Mouse (Mus musculus) thymus, postnatal 10 days (tissue): ENCODE measurements around the gene Tunar.

ENCODE experiments used
- DNase-seq, 2 experiments: peaks; one replicate each; pipeline ENCODE4 v3.0.0; 2021; ENCODE audit warnings: low spot score in 2 of 2

Gene Tunar

DNA sequence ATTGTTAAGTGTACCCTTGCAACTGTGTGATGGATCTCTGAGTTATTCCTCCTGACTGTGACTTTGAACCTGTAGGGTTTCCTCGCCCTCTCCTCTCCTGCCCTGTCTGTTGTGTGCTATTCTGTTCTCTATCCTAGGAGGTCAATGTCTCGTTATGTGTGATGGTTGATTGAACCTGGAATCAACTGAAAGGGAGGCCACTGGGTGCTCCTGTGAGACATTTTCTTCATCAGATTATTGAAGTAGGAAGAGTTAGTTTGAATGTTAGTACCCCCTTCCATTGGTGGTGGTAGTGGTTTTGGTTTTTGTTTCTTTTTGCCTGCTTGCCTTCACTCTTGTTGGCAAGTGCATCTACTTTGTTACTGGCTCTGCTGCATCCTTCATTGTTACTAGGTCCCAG lies at the start of gene Tunar:
Gene Tunar (plus strand): TSS at position 301 of the 400 bp plus-strand sequence.
- no peak for DNase-seq

- no peak for DNase-seq
These were observed 21.1 kb upstream of the Tunar start for GRCm38 (mm10) chr12:105312571-105313035.

- DNase-seq = no peak
These were observed 19.3 kb upstream of the Tunar start for GRCm38 (mm10) chr12:105314328-105314727.

GRCm38 (mm10) chr12:105322160-105322559 lies 11.5 kb upstream of the Tunar start:
- DNase-seq = no peak

DNA sequence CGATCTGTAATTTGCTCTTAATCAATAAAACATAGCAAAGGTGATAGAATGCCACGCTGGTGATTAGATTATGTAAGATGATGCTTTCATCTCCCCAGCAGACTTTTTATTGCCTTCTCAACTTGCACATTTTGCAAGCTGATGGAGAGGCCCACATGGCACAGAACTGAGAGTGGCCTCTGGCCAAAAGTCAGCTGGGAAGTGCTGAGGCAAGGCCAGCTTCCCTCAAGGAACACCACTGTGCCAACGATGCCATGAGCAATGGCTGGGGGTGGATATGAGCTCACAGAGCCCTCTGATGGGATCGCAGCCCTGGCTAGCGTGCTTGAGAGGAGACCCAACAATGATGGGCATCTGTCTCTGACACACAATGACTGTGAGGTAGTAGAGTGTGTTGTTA lies 6.6 kb upstream of the Tunar start:
- DNase-seq = no peak

DNA sequence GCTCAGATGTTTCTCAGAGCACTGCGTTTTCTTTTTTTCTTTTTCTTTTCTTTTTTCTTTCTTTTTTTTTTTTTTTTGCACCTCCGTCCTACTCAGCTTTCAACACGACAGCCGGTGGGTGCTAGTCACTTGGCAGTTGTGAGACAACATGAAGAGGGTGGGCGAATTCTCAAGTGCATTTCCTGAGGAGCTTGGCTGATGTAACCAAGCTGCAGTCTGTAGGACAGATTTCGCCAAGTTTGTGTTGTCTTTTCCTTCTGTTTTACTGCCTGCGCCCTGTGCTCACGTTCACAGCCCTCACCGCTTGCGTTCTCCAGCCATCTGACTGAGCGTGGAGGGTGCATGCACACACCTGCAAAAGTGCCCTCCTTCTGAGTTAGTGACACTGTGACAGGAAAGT lies 5.3 kb upstream of the Tunar start:
- no peak for DNase-seq

DNA sequence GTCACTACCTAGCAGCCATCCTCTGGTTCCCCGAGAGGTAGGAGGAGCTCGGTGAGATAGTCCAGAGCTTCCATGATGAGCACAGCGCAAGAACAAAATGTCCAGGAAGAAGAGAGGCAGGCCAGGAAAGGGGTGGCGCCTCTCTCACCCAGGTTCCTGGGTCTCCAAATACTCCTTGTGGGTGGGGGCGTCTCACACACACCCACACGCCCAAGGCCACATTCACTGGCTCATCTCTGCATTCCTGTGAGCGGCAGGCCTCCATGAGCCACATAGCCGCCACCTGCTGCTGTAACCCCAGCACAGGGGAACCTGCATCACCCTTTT lies 2.4 kb downstream of the Tunar start:
- no peak for DNase-seq

GRCm38 (mm10) chr12:105336421-105337289 lies 3.0 kb downstream of the Tunar start:
- no peak for DNase-seq

DNA sequence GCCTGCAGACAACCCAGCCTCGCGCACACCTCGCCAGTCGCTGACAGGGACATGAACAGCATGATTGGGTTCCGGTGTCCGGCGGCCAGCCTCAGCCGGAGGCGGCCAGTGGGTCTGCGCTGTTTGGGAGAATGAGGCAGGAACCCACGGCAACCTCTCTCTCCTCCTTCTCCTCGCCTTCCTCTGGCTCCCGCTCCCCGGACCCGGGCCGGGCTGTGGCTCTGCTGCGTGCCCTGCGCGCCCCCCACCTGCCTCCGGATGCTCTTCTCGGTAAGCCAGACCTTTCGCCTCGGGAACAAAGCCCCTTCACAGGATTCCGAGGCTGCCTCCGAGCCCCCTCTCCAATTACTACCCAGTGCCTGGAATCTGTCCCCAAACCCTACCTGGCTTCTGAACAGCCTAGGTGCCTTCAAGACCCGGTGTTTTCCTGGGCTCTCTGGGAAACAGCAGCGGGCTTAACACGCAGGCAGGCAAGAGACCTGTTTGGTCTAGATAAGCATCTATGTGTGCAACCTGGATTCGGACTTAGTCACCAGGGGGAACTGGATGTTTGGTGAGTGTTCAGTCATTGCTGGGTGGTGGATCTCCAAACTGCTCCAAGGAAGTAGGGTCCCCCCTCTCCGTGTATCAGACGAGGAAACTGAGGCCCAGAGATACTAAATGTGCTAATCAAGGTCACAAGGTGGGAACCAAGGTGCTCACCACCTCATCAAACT lies 3.8 kb downstream of the Tunar start:
- no peak for DNase-seq

GRCm38 (mm10) chr12:105338256-105338977 lies 4.7 kb downstream of the Tunar start:
- no peak for DNase-seq

DNA sequence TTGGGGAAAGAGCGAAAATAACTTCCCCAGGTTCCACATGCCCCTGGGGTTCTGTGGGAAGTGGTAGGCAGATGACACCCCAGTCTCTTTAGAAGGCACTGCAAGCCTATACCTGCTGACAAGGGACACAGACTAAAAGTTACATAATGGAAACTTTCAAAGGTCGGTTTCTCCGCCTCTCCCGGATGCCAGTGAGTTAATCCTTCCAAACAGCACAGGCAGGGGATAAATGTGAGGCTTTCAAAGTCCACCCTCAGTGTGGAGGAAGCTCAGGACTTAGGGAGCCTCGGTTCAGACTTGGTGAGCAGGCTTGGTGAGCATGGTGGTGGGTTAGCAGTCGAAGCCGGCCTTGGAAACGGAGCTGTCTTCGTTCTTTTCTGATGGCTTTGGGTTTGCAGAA lies 7.9 kb downstream of the Tunar start:
- DNase-seq = no peak

DNA sequence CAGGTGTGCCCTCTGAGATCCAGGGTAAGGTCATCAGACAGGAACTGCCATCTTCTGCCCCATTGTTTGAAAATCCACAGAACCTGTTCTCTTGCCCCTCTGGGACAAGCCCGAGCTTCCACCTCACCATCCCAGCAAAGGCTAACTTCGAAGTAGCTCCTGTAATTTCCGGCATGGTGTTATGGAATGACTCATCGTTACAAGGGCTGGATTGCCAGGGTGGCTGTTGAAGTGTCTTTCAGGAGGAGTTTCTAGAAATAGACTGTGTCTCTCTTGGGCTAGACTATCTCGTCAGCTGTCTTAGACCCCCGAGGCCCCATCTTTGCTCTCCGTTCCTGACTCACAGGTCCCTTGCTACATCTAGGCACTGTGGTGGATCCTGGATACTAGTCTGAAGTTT lies 10.8 kb downstream of the Tunar start:
- no peak for DNase-seq

DNA sequence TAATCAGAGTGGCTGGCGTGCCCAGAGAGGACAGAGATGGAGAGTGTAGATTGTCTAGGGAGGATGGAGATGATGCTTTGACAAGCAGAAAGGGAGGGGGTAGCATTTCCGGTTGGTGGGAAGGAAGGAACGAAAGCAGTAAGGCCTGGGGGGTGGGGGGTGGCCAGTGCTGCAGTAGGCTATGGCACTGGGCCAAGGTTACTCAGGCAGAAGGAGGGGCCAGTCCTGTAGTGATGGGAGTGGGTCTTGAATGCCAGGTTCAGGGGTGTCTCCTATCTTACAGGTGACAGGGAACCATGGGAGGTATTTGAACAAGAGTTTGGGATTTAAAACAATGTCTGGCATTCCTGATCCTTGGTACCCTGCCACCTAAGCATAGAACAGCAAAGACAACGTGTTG lies 13.2 kb downstream of the Tunar start:
- DNase-seq = no peak

GRCm38 (mm10) chr12:105347261-105347660 lies 13.6 kb downstream of the Tunar start:
- DNase-seq = no peak

DNA sequence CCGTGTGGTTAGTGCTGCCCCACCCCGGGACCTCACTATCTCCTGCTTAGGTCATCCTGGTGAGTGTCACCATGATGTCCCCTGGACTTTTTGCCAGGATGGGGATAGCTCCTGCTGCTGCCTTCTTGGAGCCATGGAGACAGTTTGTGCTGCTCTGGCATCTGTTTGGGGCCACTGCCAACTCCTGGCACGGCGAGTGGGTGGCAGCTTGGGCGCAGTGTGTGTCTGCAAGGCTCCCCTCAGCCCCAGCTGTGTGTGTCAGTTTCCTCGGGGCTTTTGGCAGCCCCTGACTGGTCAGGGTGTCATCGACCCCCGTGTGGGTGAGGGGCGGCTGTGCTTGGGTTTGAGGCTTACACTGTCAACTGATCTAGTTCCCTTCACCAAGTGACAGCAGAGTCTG lies 20.6 kb downstream of the Tunar start:
- DNase-seq = no peak

DNA sequence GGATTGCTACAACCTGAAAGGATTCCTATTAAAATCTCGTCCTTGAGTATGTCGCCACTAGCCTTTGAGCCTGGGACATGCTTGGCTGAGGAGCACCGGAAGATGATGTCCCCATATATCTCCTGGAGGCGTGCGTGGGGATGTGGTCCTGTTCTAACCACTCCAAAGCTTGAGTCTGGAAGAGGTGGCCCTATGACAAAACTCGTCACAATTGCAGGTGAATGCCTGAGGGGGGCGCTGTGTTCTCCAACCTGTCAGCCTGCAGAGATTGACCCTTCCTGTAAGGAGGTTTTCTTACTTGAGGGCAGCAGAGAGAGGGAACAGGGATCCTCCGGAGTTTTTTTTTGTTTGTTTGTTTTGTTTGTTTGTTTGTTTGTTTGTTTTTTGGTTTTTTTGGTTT lies 21.1 kb downstream of the Tunar start:
- DNase-seq = no peak

DNA sequence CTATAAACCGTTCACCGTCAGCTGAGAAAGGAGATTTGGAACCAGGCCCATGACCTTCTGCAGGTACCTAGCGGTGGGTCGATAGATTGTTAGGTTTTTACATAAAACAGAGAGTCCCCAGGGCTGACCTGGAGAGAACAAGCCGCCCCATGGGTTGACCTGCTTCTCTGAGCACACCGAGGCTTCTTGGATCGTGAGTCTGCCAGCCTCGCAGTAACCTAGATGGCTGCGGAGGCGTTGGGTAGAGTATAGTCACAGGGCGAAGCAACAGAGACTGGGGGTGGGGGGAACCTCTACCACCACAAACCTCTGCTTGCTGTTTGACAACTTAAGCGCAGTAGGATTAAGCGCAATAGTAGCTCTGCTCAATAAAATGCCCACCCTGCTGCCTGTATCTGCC lies 23.1 kb downstream of the Tunar start:
- DNase-seq = no peak

- no peak for DNase-seq
These were observed 30.0 kb downstream of the Tunar start for GRCm38 (mm10) chr12:105363648-105364047.

GRCm38 (mm10) chr12:105374564-105374963 lies 40.9 kb downstream of the Tunar start:
- DNase-seq = no peak

GRCm38 (mm10) chr12:105376976-105377375 lies 43.3 kb downstream of the Tunar start:
- no peak for DNase-seq

DNA sequence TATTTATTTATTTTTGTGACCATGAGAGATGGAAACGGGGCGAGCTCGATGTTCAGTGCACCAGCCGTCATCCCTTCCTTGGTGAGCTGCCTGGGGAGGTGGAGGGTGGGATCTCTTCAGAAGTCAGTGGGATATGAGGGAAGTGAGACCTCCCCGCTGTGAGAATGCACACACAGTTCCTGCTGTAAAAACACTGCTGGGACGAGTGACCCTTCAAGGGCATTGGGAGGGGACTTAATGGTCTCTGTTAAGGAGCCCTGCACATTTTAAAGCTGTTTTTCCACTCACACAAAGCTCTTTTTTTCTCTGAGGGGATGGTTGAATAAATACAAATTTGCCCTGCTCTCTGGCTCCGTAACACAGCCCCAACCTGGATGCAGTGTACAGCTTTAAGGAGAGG lies 49.1 kb downstream of the Tunar start:
- DNase-seq = no peak

GRCm38 (mm10) chr12:105394671-105395070 lies 61.0 kb downstream of the Tunar start:
- no peak for DNase-seq

- DNase-seq = no peak
These were observed 64.5 kb downstream of the Tunar start for GRCm38 (mm10) chr12:105398172-105398571.
